In the genomic region with DNA sequence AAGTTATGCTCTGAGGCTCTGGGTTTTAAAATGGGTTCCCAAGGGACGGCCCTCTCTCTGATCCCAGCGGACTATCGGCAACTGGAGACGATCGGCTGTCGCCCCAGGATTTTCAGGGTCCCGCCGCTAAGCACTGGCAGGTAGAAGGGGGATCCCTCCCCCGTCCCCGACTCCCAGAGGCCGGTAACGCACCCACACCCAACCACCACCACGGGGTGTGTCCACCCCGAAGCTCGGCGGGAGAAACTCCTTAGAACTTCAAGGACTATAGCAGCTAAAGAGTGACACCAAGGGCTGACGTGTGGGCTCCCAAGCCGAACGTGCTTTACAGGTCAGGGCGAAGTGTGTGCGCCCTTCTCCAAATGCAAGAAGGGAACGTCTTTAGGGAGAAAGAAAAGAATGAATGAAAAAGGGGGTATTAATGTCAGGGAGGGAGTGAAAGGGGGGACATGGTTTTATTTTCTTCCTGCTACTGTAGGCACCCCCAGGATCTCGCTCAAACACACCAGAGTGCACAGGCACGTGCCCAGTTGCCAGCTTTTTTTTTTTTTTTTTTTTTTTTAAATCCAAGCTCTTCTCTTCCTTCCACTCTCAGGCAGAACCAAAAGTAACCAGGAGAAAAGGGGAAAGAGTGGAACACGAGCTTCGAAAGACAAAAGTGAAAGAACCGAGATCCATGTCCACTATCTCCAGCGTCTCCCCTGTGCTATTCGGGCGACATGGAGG, we compare ENCODE assay signal across 9 mouse cellular contexts. TPM values are rescaled to one million over a fixed set of nuclear protein-coding genes. Genes with fewer than 3 reads are reported as not detected.
A peak's percentile ranks its signal among the peaks of the same experiment; 100 is the strongest.
DNase-seq lines count a peak whose midpoint lies in the region; ATAC-seq and TF ChIP-seq lines count a peak whose summit lies in the region.
"Had no signal": no experiment of that assay in that cellular context is flagged by ENCODE, and none has a peak within 500 bp of the region (broad histone marks: within the 10 kb centered on the region; RNA-seq: fewer than 3 reads in every experiment).

No protein-coding gene starts in this region.

- H3K36me3 ChIP-seq in hindbrain, postnatal 0 days (ENCODE audit: insufficient read depth, low read length), result no peaks in the 10 kb centered on the region
- no peaks in the 10 kb centered on the region for H3K36me3 ChIP-seq in neural tube, embryonic 11.5 days (ENCODE audit: control insufficient read depth, insufficient read depth, low read length)

- no peak for TF ChIP-seq CTCF in hindbrain, postnatal 0 days (IDR thresholded peaks at IDR 0.05; ENCODE audit: low read depth)

- H3K4me3 ChIP-seq in brown adipose tissue, adult 24 weeks (ENCODE audit: insufficient read depth, low read depth, low read length), result peak overlapping the region; percentile 24
- H3K4me3 ChIP-seq in hindbrain, postnatal 0 days (ENCODE audit: low read length), result peak overlapping the region; percentile 44
- peak overlapping the region; percentile 53 for H3K4me3 ChIP-seq in neural tube, embryonic 11.5 days (ENCODE audit: low read depth, low read length)

- ATAC-seq in hindbrain, postnatal 0 days, result no peak
- ATAC-seq in neural tube, embryonic 11.5 days (ENCODE audit: insufficient read depth, low FRiP score, low TSS enrichment), result no peak

- H3K27ac ChIP-seq in brown adipose tissue, adult 24 weeks (replicated peaks; ENCODE audit: low read depth, low read length), result no peak overlapping the region
- H3K27ac ChIP-seq in hindbrain, postnatal 0 days, result no peak overlapping the region
- no peak overlapping the region for H3K27ac ChIP-seq in neural tube, embryonic 11.5 days (ENCODE audit: low read depth, low read length)

- H3K9me3 ChIP-seq in hindbrain, postnatal 0 days (ENCODE audit: low read length), result no peaks in the 10 kb centered on the region
- no peaks in the 10 kb centered on the region for H3K9me3 ChIP-seq in neural tube, embryonic 11.5 days (ENCODE audit: control insufficient read depth, low read length)

- peaks cover 61% of the 10 kb centered on the region for H3K27me3 ChIP-seq in hindbrain, postnatal 0 days (ENCODE audit: insufficient read depth, low read length)
- peaks cover 82% of the 10 kb centered on the region for H3K27me3 ChIP-seq in neural tube, embryonic 11.5 days (ENCODE audit: control insufficient read depth, insufficient read depth, low read length)

- H3K4me2 ChIP-seq in hindbrain, postnatal 0 days (ENCODE audit: low read depth, low read length), result peak overlapping the region; percentile 55
- H3K4me2 ChIP-seq in neural tube, embryonic 11.5 days (ENCODE audit: low read depth), result peak overlapping the region; percentile 71

- intact Hi-C loops in gastrocnemius, postnatal 36 days (cut with DNase I), result loop anchor here (10.0 kb wide), 1 partner anchor 1322 kb away; a partner anchor contains a TSS

- no peak overlapping the region for H3K9ac ChIP-seq in hindbrain, postnatal 0 days (replicated peaks; ENCODE audit: low read length)
- H3K9ac ChIP-seq in neural tube, embryonic 11.5 days (ENCODE audit: low read length), result peak overlapping the region; percentile 89

- peak; percentile 35 for DNase-seq in kidney, adult 18-20 months
- DNase-seq in kidney, adult 8-10 months, result no peak
- DNase-seq in hindbrain, postnatal 0 days (ENCODE audit: low spot score), result no peak
- DNase-seq in neural tube, embryonic 11.5 days (ENCODE audit: low spot score), result no peak
- no peak for DNase-seq in gastrocnemius, postnatal 36 days
- DNase-seq in layer of hippocampus, adult 9-10 months (ENCODE audit: low spot score), result no peak
- DNase-seq in cerebellum, postnatal 36 days, result no peak

- WGBS in hindbrain, postnatal 0 days, result under 1% methylated on average over 30 of the region's 30 CpGs
- under 1% methylated on average over 30 of the region's 30 CpGs for WGBS in neural tube, embryonic 11.5 days

- peaks cover 16% of the 10 kb centered on the region for H3K4me1 ChIP-seq in brown adipose tissue, adult 24 weeks (ENCODE audit: control insufficient read depth, insufficient read depth, insufficient read length, low read length)
- H3K4me1 ChIP-seq in hindbrain, postnatal 0 days (ENCODE audit: insufficient read depth, low read length), result no peaks in the 10 kb centered on the region
- no peaks in the 10 kb centered on the region; the same call in 1 of the 2 replicates for H3K4me1 ChIP-seq in neural tube, embryonic 11.5 days (ENCODE audit: control insufficient read depth, insufficient read depth, low read length)

RNA-seq across cellular contexts. Expression of a gene that starts 5.2 kb away (rescaled TPM):
- 0.40 TPM in 1 of 2 replicates, not detected in the other for polyA plus RNA-seq in brown adipose tissue, adult 24 weeks (2012; ENCODE audit: insufficient read depth, insufficient read length, missing spikeins)
- total RNA-seq in hindbrain, postnatal 0 days (2014; rRNA removed), result 2.1 and 4.7 TPM in 2 replicates
- polyA plus RNA-seq in hindbrain, postnatal 0 days (2015; fragmentation: Nextera tagmentation; extraction: Ambion mirVana), result 6.9 and 7.2 TPM in 2 replicates
- polyA plus RNA-seq in neural tube, embryonic 11.5 days (2014; fragmentation: Nextera tagmentation; extraction: Ambion mirVana), result 12.9 and 13.7 TPM in 2 replicates
- total RNA-seq in gastrocnemius, postnatal 36 days (2021), result not detected
- total RNA-seq: liver, adult 2 months had no signal
